In genomic region chr2:73521737-73522136, GRCm38 (mm10) we compare ENCODE assay signal across 15 mouse cellular contexts. TPM values are rescaled to one million over a fixed set of nuclear protein-coding genes. Genes with fewer than 3 reads are reported as not detected.
DNase-seq lines count a peak whose midpoint lies in the region; ATAC-seq and TF ChIP-seq lines count a peak whose summit lies in the region.
"Had no signal": no experiment of that assay in that cellular context is flagged by ENCODE, and none has a peak within 500 bp of the region (broad histone marks: within the 10 kb centered on the region; RNA-seq: fewer than 3 reads in every experiment).

No protein-coding gene starts in this region.

- H3K27me3 ChIP-seq in hindbrain, embryonic 15.5 days = no peaks in the 10 kb centered on the region
- H3K27me3 ChIP-seq in hindbrain, embryonic 11.5 days (ENCODE audit: control insufficient read depth, insufficient read depth, low read length) = no peaks in the 10 kb centered on the region
- H3K27me3 ChIP-seq in megakaryocyte, embryonic 14.5 days (replicated peaks) = no peaks in the 10 kb centered on the region
- H3K27me3 ChIP-seq in embryonic facial prominence, embryonic 15.5 days = no peaks in the 10 kb centered on the region
- no peaks in the 10 kb centered on the region for H3K27me3 ChIP-seq in stomach, postnatal 0 days (ENCODE audit: control insufficient read depth, insufficient read depth, low read length)
- H3K27me3 ChIP-seq: lung, embryonic 15.5 days had no signal

- TF ChIP-seq EP300 in stomach, postnatal 0 days (optimal IDR thresholded peaks at IDR 0.05) = no peak

- DNase-seq in hindbrain, embryonic 11.5 days (ENCODE audit: low spot score) = no peak
- no peak for DNase-seq in stomach, postnatal 0 days (ENCODE audit: low spot score)
- no peak for DNase-seq in c-Kit-positive CD71-positive TER-119-positive erythroid progenitor cells, embryonic 14.5 days (ENCODE audit: low spot score)
- no peak for DNase-seq in ovary, postnatal 10 days (ENCODE audit: low spot score)
- DNase-seq: gastrocnemius, postnatal 10 days; heart, postnatal 14 days; right cerebral cortex, postnatal 25 days; thymus, adult 2 months had no signal

- no peak overlapping the region for H3K4me3 ChIP-seq in hindbrain, embryonic 15.5 days
- H3K4me3 ChIP-seq in hindbrain, embryonic 11.5 days (ENCODE audit: low read depth, low read length) = no peak overlapping the region
- H3K4me3 ChIP-seq in megakaryocyte, embryonic 14.5 days (replicated peaks) = peak overlapping the region; percentile 81
- H3K4me3 ChIP-seq in embryonic facial prominence, embryonic 15.5 days (replicated peaks) = no peak overlapping the region
- H3K4me3 ChIP-seq in stomach, postnatal 0 days (ENCODE audit: low read depth, low read length) = no peak overlapping the region
- H3K4me3 ChIP-seq: lung, embryonic 15.5 days had no signal

- no peak overlapping the region for H3K4me2 ChIP-seq in hindbrain, embryonic 15.5 days
- H3K4me2 ChIP-seq in hindbrain, embryonic 11.5 days (replicated peaks; ENCODE audit: low read depth, low read length) = no peak overlapping the region
- H3K4me2 ChIP-seq in embryonic facial prominence, embryonic 15.5 days (replicated peaks) = no peak overlapping the region
- H3K4me2 ChIP-seq in stomach, postnatal 0 days (replicated peaks; ENCODE audit: low read depth) = 0 out of 2 replicates have a peak overlapping the region, but pooled peaks have one; percentile 5
- H3K4me2 ChIP-seq: lung, embryonic 15.5 days had no signal

- H3K9ac ChIP-seq in hindbrain, embryonic 15.5 days = no peak overlapping the region
- no peak overlapping the region for H3K9ac ChIP-seq in hindbrain, embryonic 11.5 days (ENCODE audit: low read depth, low read length)
- H3K9ac ChIP-seq in embryonic facial prominence, embryonic 15.5 days = no peak overlapping the region
- no peak overlapping the region for H3K9ac ChIP-seq in stomach, postnatal 0 days (ENCODE audit: low read length)
- H3K9ac ChIP-seq: lung, embryonic 15.5 days had no signal

- no peaks in the 10 kb centered on the region for H3K36me3 ChIP-seq in hindbrain, embryonic 15.5 days
- H3K36me3 ChIP-seq in hindbrain, embryonic 11.5 days (ENCODE audit: control insufficient read depth, insufficient read depth, low read length) = no peaks in the 10 kb centered on the region
- H3K36me3 ChIP-seq in megakaryocyte, embryonic 14.5 days (replicated peaks; ENCODE audit: low read length) = peaks cover 67% of the 10 kb centered on the region
- no peaks in the 10 kb centered on the region for H3K36me3 ChIP-seq in embryonic facial prominence, embryonic 15.5 days
- no peaks in the 10 kb centered on the region for H3K36me3 ChIP-seq in stomach, postnatal 0 days (ENCODE audit: control insufficient read depth, insufficient read depth, low read length)
- H3K36me3 ChIP-seq: lung, embryonic 15.5 days had no signal

- H3K9me3 ChIP-seq in hindbrain, embryonic 15.5 days = no peaks in the 10 kb centered on the region
- H3K9me3 ChIP-seq in hindbrain, embryonic 11.5 days (ENCODE audit: control insufficient read depth, low read length) = no peaks in the 10 kb centered on the region
- H3K9me3 ChIP-seq in megakaryocyte, embryonic 14.5 days = no peaks in the 10 kb centered on the region
- no peaks in the 10 kb centered on the region for H3K9me3 ChIP-seq in embryonic facial prominence, embryonic 15.5 days (replicated peaks)
- H3K9me3 ChIP-seq in stomach, postnatal 0 days (ENCODE audit: control insufficient read depth, low read length) = no peaks in the 10 kb centered on the region
- H3K9me3 ChIP-seq: lung, embryonic 15.5 days had no signal

- H3K27ac ChIP-seq in hindbrain, embryonic 15.5 days (replicated peaks) = no peak overlapping the region
- H3K27ac ChIP-seq in hindbrain, embryonic 11.5 days (ENCODE audit: low read depth, low read length) = no peak overlapping the region
- peak overlapping the region; percentile 18; the same call in 1 of the 2 replicates for H3K27ac ChIP-seq in embryonic facial prominence, embryonic 15.5 days (replicated peaks)
- no peak overlapping the region for H3K27ac ChIP-seq in stomach, postnatal 0 days (replicated peaks)
- H3K27ac ChIP-seq: lung, embryonic 15.5 days had no signal

- H3K4me1 ChIP-seq in hindbrain, embryonic 15.5 days (replicated peaks) = 0 out of 2 replicates have a peak, but pooled peaks cover 2% of the 10 kb centered on the region
- H3K4me1 ChIP-seq in hindbrain, embryonic 11.5 days (replicated peaks; ENCODE audit: control insufficient read depth, insufficient read depth, low read length) = no peaks in the 10 kb centered on the region
- H3K4me1 ChIP-seq in megakaryocyte, embryonic 14.5 days = peaks cover 93% of the 10 kb centered on the region
- peaks cover 44% of the 10 kb centered on the region for H3K4me1 ChIP-seq in embryonic facial prominence, embryonic 15.5 days
- H3K4me1 ChIP-seq in stomach, postnatal 0 days (replicated peaks; ENCODE audit: control insufficient read depth, insufficient read depth) = peaks cover 2% of the 10 kb centered on the region; the same call in 1 of the 2 replicates

- no peak for TF ChIP-seq CTCF in stomach, postnatal 0 days (IDR thresholded peaks at IDR 0.05; ENCODE audit: low read depth)

- WGBS in hindbrain, embryonic 15.5 days = 29% methylated on average over 5 of the region's 5 CpGs
- WGBS in hindbrain, embryonic 11.5 days = 28% methylated on average over 5 of the region's 5 CpGs
- WGBS in embryonic facial prominence, embryonic 15.5 days = 14% methylated on average over 5 of the region's 5 CpGs
- WGBS in stomach, postnatal 0 days = 14% methylated on average over 5 of the region's 5 CpGs

- ATAC-seq in hindbrain, embryonic 15.5 days (ENCODE audit: low FRiP score, low read depth) = 0 out of 2 replicates have a peak, but pooled peaks have one; percentile 19
- ATAC-seq in hindbrain, embryonic 11.5 days (ENCODE audit: low FRiP score) = no peak
- no peak for ATAC-seq in megakaryocyte, adult 5-6 weeks (ENCODE audit: poor library complexity, severe bottlenecking)
- ATAC-seq in embryonic facial prominence, embryonic 15.5 days (ENCODE audit: insufficient number of reproducible peaks, low FRiP score, low TSS enrichment, low read depth) = peak; percentile 58; the same call in 1 of the 2 replicates
- ATAC-seq in stomach, postnatal 0 days (ENCODE audit: low FRiP score, low TSS enrichment) = no peak
- ATAC-seq: activated CD4-positive, CD25-positive, alpha-beta regulatory T cell, adult 4 months had no signal

RNA-seq across cellular contexts. Expression of gene Wipf1, which starts 7.8 kb away (rescaled TPM):
- 2.9 and 3.3 TPM in 2 replicates for polyA plus RNA-seq in hindbrain, embryonic 15.5 days (2015; fragmentation: Nextera tagmentation; extraction: Ambion mirVana)
- 9.2 and 9.7 TPM in 2 replicates for polyA plus RNA-seq in hindbrain, embryonic 11.5 days (2014; fragmentation: Nextera tagmentation; extraction: Ambion mirVana)
- polyA plus RNA-seq in megakaryocyte, embryonic 14.5 days (2012; ENCODE audit: insufficient read depth, low replicate concordance) = 310 and 704 TPM in 2 replicates
- 123 and 139 TPM in 2 replicates for total RNA-seq in megakaryocyte, adult 5-6 weeks (2015)
- total RNA-seq in megakaryocyte, adult 5-6 weeks (2017) = 37.4 and 55.2 TPM in 2 replicates
- 17.5 and 20.0 TPM in 2 replicates for polyA plus RNA-seq in embryonic facial prominence, embryonic 15.5 days (2015; fragmentation: Nextera tagmentation; extraction: Ambion mirVana)
- polyA plus RNA-seq in stomach, postnatal 0 days (2015; fragmentation: Nextera tagmentation; extraction: Ambion mirVana) = 3.1 and 3.3 TPM in 2 replicates

RNA-seq across cellular contexts. Expression of gene Chrna1, which starts 58.4 kb away (rescaled TPM):
- 0.24 and 0.26 TPM in 2 replicates for polyA plus RNA-seq in hindbrain, embryonic 15.5 days (2015; fragmentation: Nextera tagmentation; extraction: Ambion mirVana)
- 0.51 and 0.98 TPM in 2 replicates for polyA plus RNA-seq in hindbrain, embryonic 11.5 days (2014; fragmentation: Nextera tagmentation; extraction: Ambion mirVana)
- polyA plus RNA-seq in megakaryocyte, embryonic 14.5 days (2012; ENCODE audit: insufficient read depth, low replicate concordance) = not detected in 2 replicates
- 0.09 TPM in 1 of 2 replicates, not detected in the other for total RNA-seq in megakaryocyte, adult 5-6 weeks (2015)
- total RNA-seq in megakaryocyte, adult 5-6 weeks (2017) = not detected in 2 replicates
- polyA plus RNA-seq in embryonic facial prominence, embryonic 15.5 days (2015; fragmentation: Nextera tagmentation; extraction: Ambion mirVana) = 14.1 and 19.8 TPM in 2 replicates
- polyA plus RNA-seq in stomach, postnatal 0 days (2015; fragmentation: Nextera tagmentation; extraction: Ambion mirVana) = 0.36 and 0.59 TPM in 2 replicates
- total RNA-seq: heart, postnatal 14 days; monocyte, adult 5-6 weeks had no signal
- polyA plus RNA-seq: activated CD4-positive, CD25-positive, alpha-beta regulatory T cell, adult 4 months had no signal

Comparison
In these comparisons a context has a peak if more than half of its experiments do, and no peak if none do; other contexts are left out.
1. ATAC-seq: peak in hindbrain, embryonic 15.5 days (single experiment) and embryonic facial prominence, embryonic 15.5 days (single experiment); none in hindbrain, embryonic 11.5 days (single experiment), megakaryocyte, adult 5-6 weeks (single experiment) and stomach, postnatal 0 days (single experiment).
2. RNA of gene Wipf1, which starts 7.8 kb away (polyA plus RNA-seq): 310 to 704 TPM in megakaryocyte, embryonic 14.5 days; 17.5 to 20.0 TPM in embryonic facial prominence, embryonic 15.5 days, 9.2 to 9.7 TPM in hindbrain, embryonic 11.5 days, 3.1 to 3.3 TPM in stomach, postnatal 0 days and 2.9 to 3.3 TPM in hindbrain, embryonic 15.5 days; every median in the first group is over 10 times any median in the second.